Mouse (Mus musculus) hindbrain, embryonic 12.5 days (tissue): ENCODE results near the gene Myo1d. TPM values are rescaled to one million over a fixed set of nuclear protein-coding genes. Genes with fewer than 3 reads are reported as not detected.
"Not testable (repeated sequence)": the region's sequence is repeated elsewhere in the genome, so short reads cannot be mapped to it uniquely, and the experiment has no call there.

Experiments used
- ATAC-seq: fragments of 200-750 bp; cut with Nextera tagmentation; 2 replicates; pipeline ENCODE4 v1.8.0; 2017; ENCODE audit warnings: moderate TSS enrichment; ENCODE audit not compliant: low FRiP score
- H3K27ac ChIP-seq: fragments of 300-500 bp; sonication (generic); 2 replicates; pipeline ENCODE4 v1.5.1; 2016; ENCODE audit warnings: mild to moderate bottlenecking
- H3K27me3 ChIP-seq: fragments of 300-500 bp; sonication (generic); 2 replicates; pipeline ENCODE4 v1.6.1; 2016; ENCODE audit warnings: mild to moderate bottlenecking
- H3K36me3 ChIP-seq: fragments of 300-500 bp; sonication (generic); 2 replicates; pipeline ENCODE4 v1.6.1; 2016; ENCODE audit warnings: mild to moderate bottlenecking
- H3K4me1 ChIP-seq: fragments of 300-500 bp; sonication (generic); 2 replicates; pipeline ENCODE4 v1.6.1; 2016
- H3K4me2 ChIP-seq: fragments of 300-500 bp; sonication (generic); replicated peaks from 2 replicates; pipeline ENCODE4 v1.6.1; 2016; ENCODE audit warnings: mild to moderate bottlenecking
- H3K4me3 ChIP-seq: fragments of 300-500 bp; sonication (generic); 2 replicates; pipeline ENCODE4 v1.5.1; 2016; ENCODE audit warnings: mild to moderate bottlenecking
- H3K9ac ChIP-seq: fragments of 300-500 bp; sonication (generic); 2 replicates; pipeline ENCODE4 v1.6.1; 2016; ENCODE audit warnings: mild to moderate bottlenecking, moderate library complexity
- H3K9me3 ChIP-seq: fragments of 300-500 bp; sonication (generic); replicated peaks from 2 replicates; pipeline ENCODE4 v1.6.1; 2016; ENCODE audit warnings: mild to moderate bottlenecking
- WGBS: fragments of 180-500 bp; shearing (Covaris S2); methylation state at CpG from one replicate; pipeline ENCODE4 v1.1.7; 2016; 5-methylcytosine and 5-hydroxymethylcytosine counted together
- polyA plus RNA-seq: library from polyadenylated mRNA; unstranded; fragments of >200 nt; fragmentation: Nextera tagmentation; extraction: Ambion mirVana; gene quantifications from 2 replicates; pipeline ENCODE4 v1.2.1, GENCODE M21; 2016

The Myo1d gene
- polyA plus RNA-seq, 1 experiment from 2014 or later = 4.5 TPM

DNA sequence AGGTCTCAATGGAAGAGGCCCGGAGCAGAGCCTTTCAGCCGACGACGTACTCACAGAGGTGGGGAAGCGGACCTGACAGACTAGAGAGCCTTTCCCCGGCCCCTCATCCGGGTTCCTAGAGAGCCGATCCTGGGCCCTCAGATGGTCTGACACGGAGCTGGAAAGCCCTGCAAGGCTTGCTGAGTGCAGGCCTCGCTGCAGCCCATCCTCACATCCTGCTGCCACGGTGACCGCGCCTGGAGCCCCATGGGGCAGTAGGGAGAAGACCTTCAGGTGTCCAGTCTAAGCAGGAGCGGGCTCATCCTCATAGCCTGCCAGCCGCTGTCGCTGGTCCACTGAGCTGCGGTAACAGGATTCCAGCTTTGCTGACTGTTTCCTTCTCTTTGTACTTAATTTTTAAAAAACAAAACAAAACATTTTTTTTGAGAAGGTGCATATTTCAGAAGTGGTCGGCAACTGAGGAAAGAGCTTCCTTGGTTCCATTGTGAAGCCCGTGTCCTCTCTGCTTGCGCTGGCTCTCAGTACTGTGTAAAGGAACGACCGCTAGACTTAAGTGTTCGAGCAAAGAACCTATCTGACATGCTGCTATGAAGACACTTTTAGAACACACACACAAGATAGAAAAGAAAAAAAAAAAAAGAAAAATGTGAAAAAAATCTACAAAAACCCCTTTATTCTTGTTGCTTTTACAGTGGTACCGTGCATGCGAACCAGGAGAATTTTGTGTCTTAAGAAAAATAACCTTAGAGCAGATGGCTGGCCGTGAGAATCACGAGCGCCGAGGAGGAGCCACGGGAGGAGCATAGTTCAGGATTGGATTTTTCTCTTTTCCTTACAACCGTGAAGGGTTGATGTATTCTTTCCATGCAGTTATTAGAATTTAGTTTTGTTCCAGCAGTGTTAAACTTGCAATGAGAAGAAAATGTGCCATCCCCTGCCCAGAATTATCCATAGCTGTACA, 299.6 kb downstream of the Myo1d start:
- peak overlapping the region; percentile 72 for H3K4me3 ChIP-seq
- H3K27ac ChIP-seq = peak overlapping the region; percentile 98
- 73% methylated on average over 31 of the region's 31 CpGs for WGBS
- peaks cover 69% of the 10 kb centered on the region for H3K4me1 ChIP-seq
- H3K9me3 ChIP-seq = no peaks in the 10 kb centered on the region
- H3K9ac ChIP-seq = peak overlapping the region; percentile 95
- ATAC-seq = no peak
- H3K36me3 ChIP-seq = peaks cover 5% of the 10 kb centered on the region; the same call in 1 of the 2 replicates
- H3K27me3 ChIP-seq = peaks cover 11% of the 10 kb centered on the region
- peak overlapping the region; percentile 88 for H3K4me2 ChIP-seq

DNA sequence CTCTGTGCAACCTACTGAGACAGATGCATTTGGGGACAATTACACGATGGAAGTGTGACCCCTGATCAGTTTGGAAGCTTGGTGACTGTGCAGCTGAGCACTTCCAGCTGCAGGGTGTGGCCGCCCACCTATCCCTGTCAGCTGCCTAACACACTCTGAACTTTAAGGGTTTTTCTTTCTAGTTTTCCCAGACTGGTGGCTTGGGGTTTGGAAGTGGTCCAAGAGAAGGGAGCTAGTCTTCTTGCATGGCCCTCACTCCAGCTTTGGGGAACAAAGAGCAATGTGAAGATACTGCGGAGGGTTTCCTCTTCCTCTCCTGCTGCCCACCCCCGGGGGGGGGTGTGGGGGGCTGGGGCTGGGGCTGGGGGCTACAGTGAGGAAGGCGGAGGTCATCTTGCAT, 300.4 kb downstream of the Myo1d start:
- H3K9ac ChIP-seq = peak overlapping the region; percentile 95
- no peak for ATAC-seq
- peaks cover 17% of the 10 kb centered on the region for H3K27me3 ChIP-seq
- H3K36me3 ChIP-seq = peaks cover 5% of the 10 kb centered on the region; the same call in 1 of the 2 replicates
- H3K4me3 ChIP-seq = peak overlapping the region; percentile 72
- H3K4me2 ChIP-seq = peak overlapping the region; percentile 88
- no peaks in the 10 kb centered on the region for H3K9me3 ChIP-seq
- H3K4me1 ChIP-seq = peaks cover 62% of the 10 kb centered on the region
- H3K27ac ChIP-seq = peak overlapping the region; percentile 98
- 51% methylated on average over 5 of the region's 5 CpGs for WGBS

DNA sequence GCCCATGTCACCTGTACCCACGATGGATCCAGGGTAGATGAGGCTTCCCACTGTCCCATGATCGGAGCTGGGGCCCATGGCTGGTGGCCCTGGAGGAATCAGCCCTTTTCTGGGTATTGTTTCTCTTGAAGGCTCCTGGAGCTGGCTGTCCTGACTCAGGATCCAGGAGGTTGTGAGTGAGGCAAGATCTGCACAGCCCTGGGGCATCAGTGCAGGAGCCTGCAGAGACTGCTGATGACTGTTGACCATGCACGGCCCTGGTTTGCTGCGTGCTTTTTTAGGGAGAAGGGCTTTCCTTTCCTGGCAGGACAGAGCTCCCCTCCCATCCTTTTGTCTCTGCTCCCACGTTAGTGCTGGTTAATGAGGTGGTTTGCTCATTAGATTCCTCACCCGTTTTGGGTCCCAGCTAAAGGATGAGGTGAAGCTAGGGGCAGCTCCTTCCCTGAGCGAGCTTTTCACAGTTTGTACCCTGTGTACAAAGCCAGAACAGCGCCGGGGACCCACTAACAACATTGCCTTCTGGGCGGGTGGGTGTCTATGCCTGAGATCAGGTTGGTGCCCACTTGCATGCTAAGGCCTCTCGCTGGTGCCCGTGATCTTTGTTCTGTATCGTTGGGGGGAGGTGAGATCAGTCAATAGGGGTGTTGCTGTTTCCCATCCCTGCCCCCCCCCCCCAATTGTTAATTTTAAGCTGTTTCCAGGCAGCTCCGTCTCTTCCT, 301.0 kb downstream of the Myo1d start:
- no peak for ATAC-seq
- peaks cover 56% of the 10 kb centered on the region for H3K4me1 ChIP-seq
- H3K36me3 ChIP-seq = peaks cover 8% of the 10 kb centered on the region; the same call in 1 of the 2 replicates
- H3K9me3 ChIP-seq = no peaks in the 10 kb centered on the region
- peak overlapping the region; percentile 72 for H3K4me3 ChIP-seq
- 46% methylated on average over 14 of the region's 14 CpGs for WGBS
- peaks cover 20% of the 10 kb centered on the region for H3K27me3 ChIP-seq
- H3K9ac ChIP-seq = peak overlapping the region; percentile 95
- H3K4me2 ChIP-seq = peak overlapping the region; percentile 88
- peak overlapping the region; percentile 98 for H3K27ac ChIP-seq

DNA sequence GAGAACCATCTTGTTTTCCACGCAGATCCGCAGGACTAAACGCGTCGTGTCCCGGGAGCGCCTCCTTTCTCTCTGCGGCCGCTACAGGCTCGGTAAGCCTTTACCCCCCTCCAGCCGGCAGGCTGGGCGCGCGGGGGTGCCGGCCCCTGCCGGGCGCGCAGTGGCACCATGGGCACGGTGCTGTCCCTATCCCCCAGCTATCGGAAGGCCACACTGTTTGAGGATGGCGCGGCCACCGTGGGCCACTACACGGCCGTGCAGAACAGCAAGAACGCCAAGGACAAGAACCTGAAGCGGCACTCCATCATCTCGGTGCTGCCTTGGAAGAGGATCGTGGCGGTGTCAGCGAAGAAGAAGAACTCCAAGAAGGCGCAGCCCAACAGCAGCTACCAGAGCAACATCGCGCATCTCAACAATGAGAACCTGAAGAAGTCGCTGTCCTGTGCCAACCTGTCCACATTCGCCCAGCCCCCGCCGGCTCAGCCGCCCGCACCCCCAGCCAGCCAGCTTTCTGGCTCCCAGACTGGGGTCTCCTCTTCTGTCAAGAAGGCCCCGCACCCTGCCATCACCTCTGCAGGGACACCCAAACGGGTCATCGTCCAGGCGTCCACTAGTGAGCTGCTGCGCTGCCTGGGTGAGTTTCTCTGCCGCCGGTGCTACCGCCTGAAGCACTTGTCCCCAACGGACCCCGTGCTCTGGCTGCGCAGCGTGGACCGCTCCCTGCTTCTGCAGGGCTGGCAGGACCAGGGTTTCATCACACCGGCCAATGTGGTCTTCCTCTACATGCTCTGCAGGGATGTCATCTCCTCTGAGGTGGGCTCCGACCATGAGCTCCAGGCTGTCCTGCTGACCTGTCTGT, 302.3 kb downstream of the Myo1d start:
- Histone ChIP-seq H3K4me2 (peak overlapping the region; percentile 88), H3K4me1 (peaks cover 44% of the 10 kb centered on the region), H3K27ac (peak overlapping the region; percentile 98), H3K9me3 (no peaks in the 10 kb centered on the region), H3K27me3 (peaks cover 25% of the 10 kb centered on the region), H3K4me3 (peak overlapping the region; percentile 72), H3K9ac (peak overlapping the region; percentile 95), H3K36me3 (peaks cover 16% of the 10 kb centered on the region)
- peak; percentile 44 for ATAC-seq
- WGBS = 15% methylated on average over 54 of the region's 55 CpGs

DNA sequence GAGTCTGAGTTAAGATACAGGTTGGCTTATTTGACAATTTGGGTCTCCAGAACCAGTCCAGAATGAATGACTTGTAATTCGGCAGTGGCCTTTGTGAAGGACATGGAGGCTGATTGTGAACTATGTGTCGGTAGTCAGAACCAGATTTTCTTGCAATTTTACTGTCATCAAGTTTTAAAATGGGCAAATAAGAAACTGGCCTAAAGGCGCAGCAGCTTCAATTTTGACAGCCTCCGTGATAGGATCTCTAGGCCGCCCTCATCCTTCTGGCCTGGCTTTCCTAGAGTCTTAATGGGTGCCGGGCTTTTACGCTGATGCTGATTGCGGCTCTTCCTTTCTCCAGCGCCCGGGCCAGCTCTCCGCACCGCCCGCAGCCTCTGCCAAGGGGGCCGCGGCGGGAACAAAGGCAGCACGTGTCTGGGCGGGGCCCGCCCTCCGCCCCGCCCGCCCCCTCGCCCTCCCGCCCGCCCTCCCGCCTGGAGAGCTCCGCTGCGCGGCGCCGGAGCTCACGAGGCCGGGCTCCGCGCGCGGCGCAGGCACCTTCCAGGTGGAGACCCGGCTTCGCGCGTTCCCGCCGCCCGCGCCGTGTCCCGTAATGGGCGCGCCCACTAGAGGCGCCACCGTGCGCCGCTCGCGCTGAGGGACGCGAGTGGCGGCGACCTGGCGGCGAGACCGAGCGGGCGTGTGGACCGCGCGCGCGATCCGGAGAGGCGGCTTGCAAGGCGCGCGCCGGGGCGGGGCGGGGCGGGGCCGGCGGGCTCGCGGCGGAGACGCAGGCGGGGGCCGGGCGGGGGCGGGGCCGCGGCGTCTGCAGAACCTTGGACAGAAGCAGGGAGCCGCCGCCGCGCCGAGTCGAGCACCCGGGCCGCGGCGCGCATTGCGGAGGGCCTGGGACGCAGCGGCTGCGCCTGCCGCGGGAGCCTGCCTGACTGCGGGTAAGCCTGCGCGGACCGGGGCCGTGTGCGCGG, 303.3 kb downstream of the Myo1d start, which contains the start of gene Cdk5r1:
Gene Cdk5r1 (plus strand): TSS at position 802 of the 968 bp plus-strand sequence.
- Histone ChIP-seq H3K27ac (peak within 1 kb of the TSS; percentile 98), H3K4me2 (peak within 1 kb of the TSS; percentile 88), H3K27me3 (peaks cover 26% of the 10 kb centered on the region), H3K36me3 (peaks cover 23% of the 10 kb centered on the region), H3K9me3 (no peaks in the 10 kb centered on the region), H3K9ac (peak within 1 kb of the TSS; percentile 95), H3K4me3 (peak within 1 kb of the TSS; percentile 72), H3K4me1 (peaks cover 35% of the 10 kb centered on the region)
- WGBS = under 1% methylated on average over 60 of the region's 116 CpGs
- peak; percentile 90 for ATAC-seq

DNA sequence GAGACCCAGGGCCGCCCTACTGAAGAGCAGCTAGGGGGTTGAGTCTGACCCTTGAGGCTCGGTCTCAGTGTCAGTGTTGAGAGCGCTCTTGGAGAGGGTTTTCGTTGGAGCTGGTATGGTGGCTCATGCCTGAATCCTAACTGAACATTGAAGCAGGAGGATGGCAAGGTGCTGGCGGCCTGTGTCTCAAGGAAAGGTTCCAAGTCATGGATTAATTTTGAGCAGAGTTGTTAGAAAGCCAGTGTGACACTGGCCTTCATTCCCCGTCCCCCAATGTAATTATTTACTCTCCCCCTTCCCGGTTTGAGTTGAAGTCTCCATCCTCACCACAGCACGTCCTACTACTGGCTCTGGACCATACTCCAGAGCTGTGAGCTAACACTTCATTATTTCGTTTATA, 304.3 kb downstream of the Myo1d start:
- H3K9me3 ChIP-seq = no peaks in the 10 kb centered on the region
- H3K27me3 ChIP-seq = peaks cover 24% of the 10 kb centered on the region
- no peak overlapping the region for H3K4me3 ChIP-seq
- WGBS = 82% methylated on average over 9 of the region's 9 CpGs
- H3K36me3 ChIP-seq = peaks cover 30% of the 10 kb centered on the region
- no peak overlapping the region for H3K4me2 ChIP-seq
- peak overlapping the region; percentile 98 for H3K27ac ChIP-seq
- ATAC-seq = no peak
- H3K4me1 ChIP-seq = peaks cover 29% of the 10 kb centered on the region
- H3K9ac ChIP-seq = no peak overlapping the region

DNA sequence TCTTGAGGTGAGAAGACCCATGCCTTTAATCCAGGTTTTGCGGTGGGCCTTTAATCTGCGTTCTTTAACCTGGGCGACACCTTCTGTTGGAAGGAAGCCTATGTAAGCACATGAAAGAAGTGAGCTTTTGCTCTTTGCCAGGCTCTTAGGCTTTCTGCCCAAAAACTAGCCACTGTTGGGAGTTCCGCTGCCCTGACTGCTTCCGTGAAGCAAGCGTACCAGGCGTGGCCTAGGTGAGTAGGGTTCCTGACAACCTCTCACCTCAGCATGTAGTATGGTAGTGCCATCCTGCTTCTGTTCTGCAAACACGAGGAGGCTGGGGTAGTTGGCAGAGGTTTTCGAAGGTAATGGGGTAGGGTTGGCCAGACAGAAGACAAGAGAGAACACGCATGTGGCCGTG, 305.0 kb downstream of the Myo1d start:
- no peak for ATAC-seq
- no peak overlapping the region for H3K27ac ChIP-seq
- H3K4me1 ChIP-seq = peaks cover 26% of the 10 kb centered on the region
- H3K4me3 ChIP-seq = no peak overlapping the region
- H3K9ac ChIP-seq = no peak overlapping the region
- no peak overlapping the region for H3K4me2 ChIP-seq
- peaks cover 24% of the 10 kb centered on the region for H3K27me3 ChIP-seq
- peaks cover 34% of the 10 kb centered on the region for H3K36me3 ChIP-seq
- no peaks in the 10 kb centered on the region for H3K9me3 ChIP-seq
- 94% methylated on average over 11 of the region's 11 CpGs for WGBS

DNA sequence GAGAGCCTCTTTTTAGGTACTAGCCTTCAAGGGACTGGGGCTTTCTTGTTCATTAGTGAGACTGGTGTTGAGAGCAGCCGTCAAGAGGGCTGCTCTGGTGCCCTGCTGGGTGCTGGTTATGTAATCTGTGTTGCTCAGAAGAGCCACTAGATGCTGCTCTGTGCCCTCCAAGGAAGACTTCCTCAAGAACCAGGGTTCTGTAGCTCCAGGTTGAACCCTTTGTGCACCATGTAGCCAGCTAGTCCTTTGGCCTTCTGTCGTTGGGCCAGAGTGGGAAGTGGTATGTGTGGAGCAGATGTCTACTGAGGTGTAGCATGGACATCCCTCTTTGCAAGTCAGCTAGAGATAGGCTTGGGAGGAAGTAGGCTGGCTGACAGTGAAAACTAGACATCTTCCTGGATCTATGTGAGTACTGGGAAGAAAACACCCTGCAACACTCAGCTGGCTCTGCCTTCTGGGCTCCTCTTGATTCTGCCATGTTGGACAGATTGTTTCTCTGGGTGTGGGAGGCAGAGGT, 305.6 kb downstream of the Myo1d start:
- Histone ChIP-seq H3K4me3 (no peak overlapping the region), H3K36me3 (peaks cover 38% of the 10 kb centered on the region), H3K9ac (no peak overlapping the region), H3K4me2 (no peak overlapping the region), H3K27me3 (peaks cover 24% of the 10 kb centered on the region), H3K9me3 (no peaks in the 10 kb centered on the region), H3K27ac (no peak overlapping the region), H3K4me1 (peaks cover 20% of the 10 kb centered on the region)
- WGBS = 48% methylated on average over 2 of the region's 2 CpGs
- no peak for ATAC-seq

DNA sequence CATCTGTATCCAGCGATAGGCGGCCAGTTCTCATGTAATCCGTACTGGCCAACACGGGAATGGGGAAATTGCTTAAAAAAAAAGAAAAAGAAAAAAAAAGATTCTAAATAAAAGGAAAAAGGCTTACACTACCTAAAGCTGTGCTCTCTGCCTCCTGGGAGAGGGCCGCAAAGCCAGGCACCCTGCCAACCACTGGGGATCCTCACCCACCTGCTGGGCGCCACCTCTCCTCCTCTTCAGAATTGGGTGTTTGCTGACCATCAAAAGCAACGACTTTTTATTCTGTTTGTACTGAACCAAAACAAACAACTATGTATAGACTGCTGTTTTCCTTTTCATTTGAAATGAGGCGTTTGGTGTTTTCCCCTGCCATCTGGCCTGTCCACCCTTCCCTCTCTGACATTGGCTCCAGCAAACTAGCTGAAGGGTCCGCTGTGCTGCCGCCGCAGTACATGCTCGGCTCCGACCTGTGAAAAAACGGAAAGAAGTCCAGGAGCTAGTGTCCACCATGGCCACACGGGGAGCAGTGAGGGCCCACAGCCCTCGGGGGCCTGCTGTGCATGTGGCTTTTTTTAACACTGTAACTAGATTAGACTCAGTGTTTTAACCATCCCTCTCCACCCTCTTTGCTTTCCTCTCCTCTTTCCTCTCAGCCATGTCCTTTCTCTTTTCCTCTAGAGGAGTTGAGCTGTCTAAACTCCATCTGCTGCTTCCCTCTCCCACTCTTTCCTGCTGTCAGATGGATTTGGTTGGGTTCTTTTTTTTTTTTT, 307.8 kb downstream of the Myo1d start:
- H3K4me2 ChIP-seq = no peak overlapping the region
- H3K9me3 ChIP-seq = no peaks in the 10 kb centered on the region
- no peak for ATAC-seq
- H3K27ac ChIP-seq = no peak overlapping the region
- H3K4me1 ChIP-seq = peaks cover 8% of the 10 kb centered on the region; the same call in 1 of the 2 replicates
- H3K4me3 ChIP-seq = no peak overlapping the region
- H3K36me3 ChIP-seq = peaks cover 58% of the 10 kb centered on the region
- H3K9ac ChIP-seq = no peak overlapping the region
- WGBS = 84% methylated on average over 16 of the region's 16 CpGs
- peaks cover 20% of the 10 kb centered on the region for H3K27me3 ChIP-seq

DNA sequence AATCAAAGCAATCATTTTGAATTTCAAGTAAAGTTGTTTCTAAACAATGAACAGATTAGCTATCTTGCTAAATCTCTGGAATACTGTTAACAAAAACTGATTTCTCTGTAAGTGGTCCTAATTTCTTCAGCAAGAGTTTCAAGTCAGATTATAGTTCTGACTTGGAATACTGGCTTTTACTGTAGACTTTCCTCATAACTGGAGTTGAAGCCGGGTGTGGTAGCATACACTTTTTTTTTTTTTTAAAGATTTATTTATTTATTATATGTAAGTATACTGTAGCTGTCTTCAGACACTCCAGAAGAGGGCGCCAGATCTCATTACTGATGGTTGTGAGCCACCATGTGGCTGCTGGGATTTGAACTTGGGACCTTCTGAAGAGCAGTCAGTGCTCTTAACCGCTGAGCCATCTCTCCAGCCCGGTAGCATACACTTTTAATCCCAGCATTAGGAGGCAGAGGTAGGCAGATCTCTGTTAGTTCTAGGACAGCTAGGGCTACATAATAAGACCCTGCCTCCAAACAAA, 316.2 kb downstream of the Myo1d start:
- peaks cover 76% of the 10 kb centered on the region for H3K36me3 ChIP-seq
- not testable (repeated sequence) for ATAC-seq

More for the DNA sequence above, 316.2 kb downstream of the Myo1d start:
- H3K27ac ChIP-seq, H3K4me3 ChIP-seq, H3K9me3 ChIP-seq, H3K4me2 ChIP-seq, H3K4me1 ChIP-seq, H3K9ac ChIP-seq, H3K27me3 ChIP-seq: not testable (repeated sequence)
- whole genome bisulfite sequencing = 94% methylated on average over 4 of the region's 4 CpGs
